Mouse (Mus musculus): ENCODE measurements around the gene Zfp112.
A peak's percentile ranks its signal among the peaks of the same experiment; 100 is the strongest.
"Not testable (repeated sequence)": the region's sequence is repeated elsewhere in the genome, so short reads cannot be mapped to it uniquely, and the experiment has no call there.

Gene Zfp112

GRCm38 (mm10) chr7:24112156-24112856 is at the start of gene Zfp112:
TSS of gene Zfp112 (plus strand) at chr7:24112314.
- peak; percentile 79 for DNase-seq (ENCODE audit: low spot score)

DNA sequence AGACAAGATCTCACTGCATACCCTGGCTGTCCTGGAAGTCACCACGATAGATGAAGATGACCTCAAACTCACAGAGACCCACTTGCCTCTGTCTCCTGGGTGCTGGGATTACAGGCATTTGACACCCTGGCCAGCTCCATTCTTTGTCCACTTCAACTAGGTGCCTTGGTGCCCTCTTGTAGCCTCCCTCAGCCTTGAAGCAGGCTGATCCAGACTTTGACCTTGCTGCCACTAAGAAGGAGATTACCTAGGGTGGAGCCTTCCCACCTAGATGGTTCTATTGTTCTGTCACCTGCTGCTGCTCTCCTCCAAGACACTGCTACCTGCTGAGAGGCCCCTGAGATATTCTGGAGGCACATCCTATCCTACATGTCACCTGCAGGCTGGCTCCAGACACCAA is 37.7 kb upstream of the Zfp112 start:
- not testable (repeated sequence) for DNase-seq (ENCODE audit: low spot score)

- peak; percentile 95 for DNase-seq (ENCODE audit: low spot score)
Observed at GRCm38 (mm10) chr7:24081634-24082431, 30.3 kb upstream of the Zfp112 start, which contains the start of gene Zfp180. TSS of gene Zfp180 (plus strand) at chr7:24081924.

DNA sequence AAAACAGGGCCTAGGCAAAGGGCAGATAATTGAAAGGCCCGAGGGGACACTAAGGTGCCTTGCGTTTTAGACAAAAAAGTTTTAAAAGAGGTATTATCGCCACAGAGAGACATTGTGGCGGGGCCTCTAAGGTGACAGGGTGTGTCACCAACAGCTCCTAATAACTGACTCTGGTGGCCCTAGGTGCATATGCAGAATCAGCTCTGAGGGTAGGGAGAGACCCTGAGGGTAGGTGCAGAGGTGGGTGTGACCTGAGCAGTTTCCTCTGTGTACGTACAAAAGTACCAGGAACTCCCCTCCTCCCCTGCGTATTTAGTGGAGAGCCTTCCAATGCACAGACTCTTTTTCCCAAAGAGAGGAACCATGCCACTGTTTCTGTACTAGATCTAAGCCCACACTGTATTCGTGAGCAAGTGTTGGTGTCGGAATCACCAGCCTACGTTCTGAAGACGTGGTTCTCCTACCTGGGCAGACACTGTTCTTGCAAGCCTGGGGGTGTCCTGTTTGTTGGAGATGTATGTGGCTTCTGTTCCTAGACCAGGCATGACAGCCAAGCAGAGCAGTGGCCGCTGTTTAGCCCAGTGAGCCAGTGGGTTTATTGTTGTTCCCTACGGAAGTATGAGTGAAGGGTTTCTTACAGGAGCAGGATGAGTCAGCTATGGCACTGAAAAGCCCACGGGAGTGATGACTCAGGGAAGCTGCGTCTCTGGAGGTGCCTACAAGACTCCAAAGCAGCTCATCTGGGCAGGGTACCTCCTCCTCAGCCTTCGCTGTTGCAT is 29.5 kb upstream of the Zfp112 start:
- DNase-seq (ENCODE audit: low spot score) = no peak

DNA sequence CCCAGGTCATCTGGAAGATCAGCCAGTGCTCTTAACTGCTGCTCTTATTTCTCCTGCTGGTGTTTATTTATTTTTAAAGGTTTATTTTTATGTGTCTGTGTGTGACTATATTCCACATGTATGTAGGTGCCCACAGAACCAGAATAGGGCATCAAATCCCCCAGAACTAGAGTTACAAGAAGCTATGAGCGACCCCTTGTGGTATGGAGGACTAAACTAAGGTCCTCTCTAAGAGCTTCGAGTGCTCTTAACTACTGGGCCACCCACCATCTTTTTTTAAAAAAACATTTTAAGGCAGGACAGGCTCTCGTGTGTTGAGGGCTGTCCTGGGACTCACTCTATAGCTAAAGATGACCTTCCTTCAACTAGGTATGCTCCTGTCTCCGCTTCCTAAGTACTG is 25.2 kb upstream of the Zfp112 start:
- DNase-seq (ENCODE audit: low spot score) = no peak

DNA sequence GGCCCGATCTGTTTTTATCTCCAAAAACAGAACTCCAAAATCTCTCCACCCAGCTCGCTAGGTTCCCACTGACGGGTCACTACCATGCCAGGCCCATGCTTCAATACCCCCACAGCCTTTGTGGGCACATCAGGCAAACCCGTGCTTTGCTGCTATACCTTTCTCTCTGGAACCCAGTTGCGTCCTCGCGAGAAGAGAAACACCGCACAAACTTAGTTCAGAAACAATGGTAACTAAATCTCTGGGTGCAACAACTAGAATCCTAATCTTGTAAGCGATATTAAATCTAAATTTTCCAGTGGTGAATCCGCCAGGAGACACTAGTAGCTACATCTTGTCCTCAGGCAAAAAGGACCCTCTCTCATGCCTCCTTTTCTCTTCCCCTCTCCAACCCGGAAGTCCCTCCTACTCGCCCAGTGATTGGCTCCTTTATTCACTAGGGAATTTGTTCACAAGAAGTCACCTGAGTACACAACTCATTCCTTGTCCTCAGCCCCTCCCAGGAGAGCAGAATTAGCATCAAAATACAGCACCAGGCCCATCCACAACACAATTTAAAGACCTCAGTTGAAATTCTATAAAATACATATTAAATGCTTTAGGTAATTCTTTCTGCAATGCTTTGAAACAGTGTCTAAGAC is 24.5 kb upstream of the Zfp112 start:
- no peak for DNase-seq (ENCODE audit: low spot score)

DNA sequence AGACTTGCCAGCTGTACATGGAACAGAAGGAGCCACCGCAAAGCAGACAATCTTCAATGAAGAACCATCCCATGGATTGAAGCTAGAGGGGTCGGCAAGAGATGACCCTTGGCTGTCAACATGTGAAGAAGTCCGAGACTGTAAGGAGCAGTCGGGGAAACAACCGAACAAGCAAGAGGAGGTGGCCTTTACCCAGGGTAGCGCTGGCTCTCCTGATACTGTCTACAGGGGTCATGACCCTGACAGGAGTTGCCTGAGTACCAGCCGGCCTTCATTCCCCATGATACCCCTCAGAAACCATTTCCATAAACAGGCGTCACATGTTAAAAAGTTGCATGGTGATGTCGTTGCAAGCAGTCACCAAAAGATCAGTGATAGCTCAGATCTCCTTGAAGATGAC is 7.7 kb upstream of the Zfp112 start:
- DNase-seq (ENCODE audit: low spot score) = no peak

DNA sequence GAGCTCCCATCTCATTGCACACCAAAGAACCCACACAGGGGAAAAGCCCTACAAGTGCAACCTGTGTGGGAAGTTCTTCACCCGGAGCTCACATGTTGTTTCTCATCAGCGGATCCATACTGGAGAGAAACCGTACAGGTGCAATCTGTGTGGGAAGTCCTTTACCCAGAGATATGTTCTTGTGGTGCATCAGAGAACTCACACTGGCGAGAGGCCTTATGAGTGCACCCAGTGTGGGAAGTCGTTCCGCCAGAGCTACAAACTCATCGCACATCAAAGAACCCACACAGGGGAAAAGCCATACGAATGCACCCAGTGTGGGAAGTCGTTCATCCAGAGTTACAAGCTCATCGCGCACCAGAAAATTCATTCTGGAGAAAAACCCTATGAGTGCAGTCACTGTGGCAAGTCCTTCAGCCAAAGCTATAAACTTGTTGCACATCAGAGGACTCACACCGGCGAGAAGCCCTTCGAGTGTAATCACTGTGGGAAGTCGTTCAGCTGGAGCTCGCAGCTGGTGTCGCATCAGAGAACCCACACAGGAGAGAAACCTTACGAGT is 6.9 kb upstream of the Zfp112 start:
- no peak for DNase-seq (ENCODE audit: low spot score)

- no peak for DNase-seq (ENCODE audit: low spot score)
Observed at GRCm38 (mm10) chr7:24110839-24111238, 1.3 kb upstream of the Zfp112 start.

- no peak for DNase-seq (ENCODE audit: low spot score)
Observed at GRCm38 (mm10) chr7:24111772-24112155, 350 bp upstream of the Zfp112 start.

DNA sequence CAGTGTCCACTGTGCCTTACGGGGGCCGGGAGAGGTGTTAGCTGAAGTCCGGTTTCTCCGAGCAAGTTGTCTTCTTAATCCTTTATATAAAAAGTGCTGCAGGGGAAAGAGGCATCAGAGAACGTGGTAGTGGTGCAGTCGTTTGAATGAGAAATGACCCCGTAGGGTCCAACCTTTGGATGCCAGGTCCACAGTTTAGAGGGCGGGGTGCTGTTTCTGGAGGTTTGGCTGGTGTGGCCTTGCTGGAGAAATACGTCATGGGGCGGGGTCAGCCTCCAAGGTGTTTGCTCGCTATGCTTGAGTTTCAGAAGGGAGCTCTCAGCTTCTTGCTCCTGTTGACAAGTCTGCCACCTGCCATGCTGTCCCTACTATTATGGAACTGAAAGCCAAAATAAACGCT is 887 bp downstream of the Zfp112 start:
- peak; percentile 31 for DNase-seq (ENCODE audit: low spot score)

- no peak for DNase-seq (ENCODE audit: low spot score)
Observed at GRCm38 (mm10) chr7:24116655-24117054, 4.5 kb downstream of the Zfp112 start.

DNA sequence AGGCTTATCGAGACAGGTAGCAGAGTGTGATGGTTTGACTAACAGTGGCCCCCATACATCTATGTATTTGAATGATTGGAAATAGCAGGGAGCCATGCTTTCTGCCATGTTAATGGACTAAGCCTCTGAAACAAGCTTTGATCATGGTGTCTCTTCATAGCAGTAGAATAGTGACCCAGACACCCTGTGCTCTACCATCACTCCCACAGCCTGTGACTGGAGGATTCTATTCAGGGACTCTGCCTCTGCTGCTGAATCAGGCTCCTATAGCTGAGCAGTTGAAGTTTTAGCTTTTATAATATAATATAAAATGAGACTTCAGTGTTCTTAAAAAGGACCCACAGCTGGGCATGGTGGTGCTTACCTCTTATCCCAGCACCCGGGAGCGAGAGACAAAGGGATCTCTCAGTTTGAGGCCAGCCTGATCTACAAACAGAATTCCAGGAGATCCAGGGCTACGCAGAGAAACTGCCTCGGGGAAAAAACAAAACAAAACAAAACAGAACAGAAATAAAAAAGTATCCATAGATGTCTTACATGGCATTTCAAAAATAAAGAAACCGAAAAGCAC is 21.4 kb downstream of the Zfp112 start:
- no peak for DNase-seq (ENCODE audit: low spot score)

DNA sequence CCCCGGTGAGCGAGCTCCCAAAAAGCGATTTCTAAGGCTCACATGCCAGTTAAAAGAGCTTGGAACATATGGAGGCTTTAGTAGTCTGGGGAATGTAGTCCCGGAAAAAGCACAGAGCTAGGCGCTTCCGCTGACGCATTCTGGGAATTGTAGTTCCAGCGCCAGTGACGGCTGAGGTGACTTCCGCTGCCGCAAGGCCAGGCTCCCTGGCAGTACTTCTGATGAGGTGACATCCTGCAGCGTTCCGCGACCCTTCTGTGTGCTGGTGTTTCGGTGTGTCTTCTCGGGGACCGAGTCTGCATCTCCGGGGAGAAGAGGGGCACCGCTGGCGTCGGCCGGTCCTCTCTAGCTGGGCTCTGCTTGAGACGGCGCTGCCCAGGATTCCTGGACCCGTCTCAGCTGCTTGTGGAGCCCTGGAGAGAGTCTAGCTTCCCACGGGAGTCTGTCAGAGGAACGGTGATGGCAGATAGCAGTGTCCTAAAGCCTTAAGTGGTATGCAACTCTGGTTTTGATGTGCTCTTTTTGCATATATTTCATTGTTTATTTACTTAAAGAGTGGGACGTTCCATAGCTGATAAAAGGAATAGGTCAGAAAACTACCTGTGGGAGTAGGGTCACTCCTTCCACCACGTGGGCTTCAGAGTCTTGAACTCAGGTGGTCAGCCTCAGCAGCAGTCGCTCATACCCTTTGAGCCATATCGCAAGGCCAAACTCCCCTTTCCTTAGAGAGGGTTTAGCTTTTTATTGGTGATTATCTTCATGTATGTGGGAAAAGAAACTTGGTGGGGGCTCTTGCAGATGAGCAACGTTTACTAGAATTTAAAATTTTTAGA is 22.1 kb downstream of the Zfp112 start, which contains the start of gene Zfp235:
Gene Zfp235 (plus strand): TSS at position 174 of the 833 bp plus-strand sequence.
- DNase-seq (ENCODE audit: low spot score) = peak; percentile 71

GRCm38 (mm10) chr7:24142566-24142965 is 30.5 kb downstream of the Zfp112 start:
- no peak for DNase-seq (ENCODE audit: low spot score)

DNA sequence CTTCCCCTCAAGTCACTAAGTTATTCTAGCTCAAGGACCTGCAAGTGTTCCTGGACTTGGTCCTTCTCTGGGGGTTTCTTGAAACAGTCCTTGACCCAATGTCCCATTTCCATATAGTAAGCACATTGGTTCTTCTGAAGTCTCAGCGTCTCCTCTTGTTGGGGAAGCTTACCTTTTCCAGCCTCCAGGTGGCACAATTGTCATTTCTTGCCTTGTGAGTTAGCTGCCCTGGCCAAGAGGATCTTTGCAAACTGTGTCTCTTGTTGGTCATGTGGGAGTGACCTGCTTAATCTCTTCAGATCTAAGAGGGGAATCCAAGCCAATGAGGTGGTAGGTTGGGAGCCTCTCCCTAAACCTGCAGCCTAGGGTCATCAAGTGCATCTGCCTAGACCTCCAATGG is 41.2 kb downstream of the Zfp112 start:
- DNase-seq (ENCODE audit: low spot score) = no peak

GRCm38 (mm10) chr7:24172191-24172590 is 60.1 kb downstream of the Zfp112 start:
- DNase-seq (ENCODE audit: low spot score) = no peak

GRCm38 (mm10) chr7:24174618-24175336 is 62.7 kb downstream of the Zfp112 start, which contains the start of gene Zfp114:
TSS of gene Zfp114 (plus strand) at chr7:24175060.
- DNase-seq (ENCODE audit: low spot score) = peak; percentile 9

DNA sequence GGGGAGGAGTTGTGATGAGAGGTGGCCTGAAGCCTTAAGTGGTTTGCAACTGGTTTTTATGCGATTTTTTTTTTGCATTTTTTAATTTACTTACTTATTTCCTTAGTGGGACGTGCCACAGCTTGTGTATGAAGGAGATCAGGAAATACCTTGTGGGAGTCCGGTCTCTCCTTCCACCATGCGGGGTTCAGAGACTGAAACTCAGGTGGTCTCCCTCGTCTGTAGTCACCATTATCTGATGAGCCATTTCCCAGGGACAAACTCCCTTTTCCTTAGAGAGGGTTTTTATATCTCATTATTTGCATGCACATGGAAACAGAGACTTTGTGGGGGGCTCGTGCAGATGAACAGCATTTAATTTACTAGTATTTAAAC is 63.2 kb downstream of the Zfp112 start:
- no peak for DNase-seq (ENCODE audit: low spot score)
